Mouse (Mus musculus) adrenal gland, postnatal 36 days (tissue): ENCODE results near the gene C730034F03Rik. TPM values are rescaled to one million over a fixed set of nuclear protein-coding genes. Genes with fewer than 3 reads are reported as not detected.
"Not testable (repeated sequence)": the region's sequence is repeated elsewhere in the genome, so short reads cannot be mapped to it uniquely, and the experiment has no call there.

ENCODE experiments used
- DNase-seq, 2 experiments: peaks; one replicate each; pipeline ENCODE4 v3.0.0; 2021; ENCODE audit warnings: mixed read lengths in 1 of 2
- long read RNA-seq, 2 experiments: library from polyadenylated mRNA; stranded (forward); transcript quantifications; one replicate each; pipeline ENCODE4 v2.0.0; 2021; ENCODE audit warnings: borderline sequencing depth in 2 of 2
- total RNA-seq, 2 experiments: library from RNA; stranded (reverse); gene quantifications; 2 replicates each; pipeline ENCODE4 v1.2.3; 2021

Gene C730034F03Rik
- 1 to 10 TPM; 1.3 to 1.4 TPM for total RNA-seq
- long read RNA-seq, experiment 1, partial matches to known transcripts = 0 of 4 reads
- long read RNA-seq, experiment 1, other reads (novel, unspliced or antisense) = 0 of 4 reads
- long read RNA-seq, experiment 2 = 0 reads

DNA sequence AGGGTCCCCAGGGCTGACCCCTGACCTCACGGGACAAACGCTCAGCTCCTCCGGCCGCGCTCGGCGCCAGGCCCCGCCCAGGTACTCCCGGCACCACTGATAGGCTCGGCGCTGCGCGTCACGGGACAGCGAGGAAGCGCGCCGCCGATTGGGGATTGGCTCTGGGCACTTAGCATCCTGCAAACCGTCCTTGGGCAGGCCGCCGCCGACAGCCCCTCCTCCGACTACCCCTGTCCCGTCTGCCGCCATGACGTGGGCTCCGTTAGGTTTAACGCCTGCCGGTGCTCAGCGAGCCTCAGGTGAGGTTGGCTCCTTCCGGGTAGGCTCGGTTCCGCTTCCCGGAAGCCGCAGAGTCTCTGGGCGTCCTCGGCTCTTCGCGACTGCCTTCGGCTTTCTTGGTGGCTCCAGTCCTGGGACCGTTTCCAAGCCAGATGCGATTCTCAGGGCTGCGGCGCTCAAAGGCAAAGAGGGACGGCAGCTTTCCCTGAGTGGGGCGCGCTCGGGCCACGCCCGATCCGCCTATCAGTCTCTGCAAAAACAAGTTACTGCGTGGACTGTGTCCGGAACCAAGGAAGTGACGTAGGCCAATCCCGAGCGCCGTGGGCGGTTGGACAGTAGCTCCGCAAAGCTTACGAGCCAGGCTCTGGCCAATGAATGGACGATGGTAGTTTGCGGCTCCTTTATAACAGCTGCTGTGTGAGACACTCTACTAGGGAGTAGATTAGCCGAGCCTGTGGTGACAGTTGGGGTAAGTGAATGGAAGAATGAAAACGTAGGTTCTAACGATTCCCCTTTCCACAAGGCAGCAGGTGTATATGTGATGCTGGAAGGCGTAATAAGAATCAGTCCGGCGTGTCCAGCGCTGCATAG is at the start of gene C730034F03Rik, which contains the start of the genes Gm44502 and Chkb:
Gene C730034F03Rik (plus strand): TSS at position 238 of the 870 bp plus-strand sequence.
Gene Gm44502 (minus strand): TSS at position 345 of the 870 bp plus-strand sequence.
Gene Chkb (minus strand): TSS at position 557 of the 870 bp plus-strand sequence.
- peak; percentile 94 to 97 for DNase-seq

- no peak for DNase-seq
Measured at GRCm38 (mm10) chr15:89384617-89385016, 44.8 kb upstream of the C730034F03Rik start, which contains the start of gene Klhdc7b. Gene Klhdc7b (plus strand): TSS chr15:89384917.

DNA sequence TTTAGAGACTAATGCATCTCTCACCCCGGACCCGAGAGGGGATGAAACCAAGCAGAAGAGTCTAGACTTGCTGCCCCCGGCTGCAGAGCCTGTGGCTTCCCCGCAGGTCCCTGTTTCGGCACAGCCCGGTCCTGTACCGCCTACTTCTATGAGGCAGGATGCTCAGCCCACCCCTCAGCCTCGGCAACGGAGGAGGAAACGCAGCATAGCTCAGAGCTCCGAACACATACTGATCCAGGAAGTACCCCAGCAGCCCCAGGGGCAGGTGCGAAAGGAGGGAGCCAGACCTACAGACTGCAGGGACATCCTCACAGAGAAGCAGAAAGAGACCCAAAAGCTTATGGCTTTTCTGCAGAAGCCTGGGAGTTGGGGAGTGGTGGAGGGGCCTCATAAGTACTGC is 42.3 kb upstream of the C730034F03Rik start:
- DNase-seq = no peak

DNA sequence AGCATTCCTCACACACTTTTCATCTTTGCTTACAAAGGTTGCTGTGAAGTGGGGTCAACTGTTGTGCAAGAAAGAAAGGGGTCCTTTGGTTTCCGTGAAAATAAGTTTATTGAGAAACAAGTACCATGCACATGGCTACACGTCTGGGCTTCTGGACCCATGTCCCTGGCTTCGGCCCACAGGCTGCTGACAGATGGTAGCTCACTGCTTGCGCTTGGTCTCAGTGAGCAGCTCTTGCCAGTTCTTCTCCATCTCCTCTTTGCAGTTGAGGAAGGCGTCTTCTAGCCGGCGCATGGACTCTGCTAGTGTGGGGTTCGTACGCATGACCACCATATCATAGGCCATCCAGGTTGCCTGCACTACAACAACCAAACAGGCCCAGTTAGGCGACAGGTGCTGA is 39.3 kb upstream of the C730034F03Rik start:
- DNase-seq = no peak

- no peak for DNase-seq
Measured at GRCm38 (mm10) chr15:89396883-89397282, 32.5 kb upstream of the C730034F03Rik start.

DNA sequence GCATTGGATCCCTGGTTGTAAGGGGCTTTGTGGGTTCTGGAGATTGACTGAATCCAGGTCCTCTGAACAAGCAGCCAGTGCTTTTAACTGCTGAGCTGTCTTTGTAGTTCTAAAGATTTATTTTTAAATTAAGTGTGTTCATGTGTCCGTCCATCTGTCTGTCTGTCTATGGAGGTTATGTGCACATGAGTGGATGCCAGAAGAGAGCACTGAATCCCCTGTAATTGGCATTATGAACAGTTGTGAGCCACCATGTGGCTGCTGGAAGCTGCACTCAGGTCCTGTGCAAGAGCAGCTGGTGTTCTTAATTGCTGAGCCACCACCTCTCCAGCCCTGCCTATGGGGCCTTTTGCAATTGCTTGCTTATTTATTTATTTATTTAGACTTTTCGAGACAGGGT is 31.2 kb upstream of the C730034F03Rik start:
- no peak for DNase-seq

DNA sequence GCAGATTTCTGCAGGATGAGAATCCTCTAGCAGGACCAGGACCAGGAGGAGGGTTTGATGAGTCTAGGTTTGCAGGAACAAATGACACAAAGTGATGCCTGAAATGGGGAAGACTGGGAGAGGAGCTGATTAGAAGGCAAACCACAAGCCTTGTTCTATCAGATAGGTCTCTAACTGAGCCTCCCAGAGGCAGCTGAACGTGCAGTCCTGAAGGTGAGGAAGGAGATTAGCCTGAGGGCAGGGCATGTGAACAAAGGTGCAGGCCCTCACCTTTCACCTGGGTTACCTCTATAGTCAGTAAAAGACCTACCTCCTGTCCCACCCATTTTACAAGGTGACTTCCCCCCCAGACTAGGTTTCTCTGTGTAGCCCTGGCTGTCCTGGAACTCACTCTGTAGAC is 29.7 kb upstream of the C730034F03Rik start:
- no peak for DNase-seq

- no peak for DNase-seq
Measured at GRCm38 (mm10) chr15:89402471-89402870, 26.9 kb upstream of the C730034F03Rik start.

GRCm38 (mm10) chr15:89404831-89405623 is 24.4 kb upstream of the C730034F03Rik start:
- DNase-seq = no peak

- no peak for DNase-seq
Measured at GRCm38 (mm10) chr15:89406691-89407090, 22.7 kb upstream of the C730034F03Rik start.

DNA sequence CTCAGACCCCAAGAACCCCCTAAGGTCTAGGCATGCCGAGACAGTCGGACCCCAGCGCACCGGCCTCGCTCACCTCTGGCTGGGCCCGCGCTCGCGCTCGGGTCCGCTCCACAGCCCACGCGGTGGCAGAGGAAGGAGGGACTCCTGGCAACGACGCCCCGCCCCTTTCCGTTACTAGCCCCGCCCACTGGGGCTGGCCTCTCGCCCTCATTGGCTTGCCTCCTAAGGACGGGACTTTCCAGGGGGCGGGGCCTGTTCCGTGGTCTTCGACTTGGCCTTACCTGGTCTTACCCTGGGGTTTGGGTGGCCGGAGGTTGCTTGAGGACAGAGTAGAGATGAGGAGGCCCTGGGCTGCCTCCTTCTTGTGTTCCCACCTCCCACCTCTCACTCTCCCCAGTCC is 19.3 kb upstream of the C730034F03Rik start, which contains the start of gene Syce3:
Gene Syce3 (minus strand): TSS at position 386 of the 400 bp plus-strand sequence.
- no peak for DNase-seq

- DNase-seq = no peak
Measured at GRCm38 (mm10) chr15:89415282-89415681, 14.1 kb upstream of the C730034F03Rik start.

GRCm38 (mm10) chr15:89421938-89422337 is 7.5 kb upstream of the C730034F03Rik start:
- no peak for DNase-seq

DNA sequence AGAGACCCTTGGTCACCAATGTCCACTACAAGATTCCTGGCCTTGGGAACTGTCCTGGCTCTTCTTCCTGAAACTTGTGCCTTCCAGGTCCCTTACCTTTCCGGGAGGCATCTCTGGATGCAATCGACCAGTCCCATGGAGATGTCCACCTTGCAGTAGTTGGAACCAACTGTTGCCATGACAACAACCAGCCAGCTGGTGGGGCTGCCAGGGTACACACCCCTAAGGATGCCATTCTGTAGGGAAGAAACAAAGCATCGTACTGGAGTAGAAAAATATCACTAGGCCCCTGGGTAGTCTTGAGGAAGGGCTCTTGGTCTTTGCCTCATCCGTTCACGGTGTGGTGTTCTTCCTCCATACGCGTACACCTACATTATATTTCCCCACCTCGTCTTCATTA is 4.8 kb upstream of the C730034F03Rik start:
- DNase-seq = no peak

DNA sequence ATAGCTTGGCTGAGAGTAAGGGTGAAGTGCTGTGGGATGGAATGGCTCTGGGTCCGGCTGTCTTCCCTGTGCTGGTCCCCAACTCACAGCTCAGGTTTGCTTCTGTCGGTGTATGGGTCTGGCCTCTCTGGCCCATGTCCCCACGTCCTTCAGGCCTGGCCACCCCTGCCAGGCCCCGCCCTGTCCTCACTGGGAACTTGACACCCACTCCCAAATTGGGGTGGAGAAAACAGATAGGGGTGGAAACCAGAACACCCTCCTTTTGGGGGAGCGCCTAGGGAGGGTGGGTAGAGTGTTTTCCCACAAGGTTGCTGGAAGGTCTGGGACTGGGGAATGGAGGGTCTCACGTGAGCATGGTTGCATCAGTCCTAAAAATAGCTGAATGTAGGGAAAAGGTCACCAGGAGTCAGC is 3.7 kb upstream of the C730034F03Rik start, which contains the start of gene Cpt1b:
Gene Cpt1b (minus strand): TSS at position 153 of the 411 bp plus-strand sequence.
- DNase-seq = peak in 1 of 2 experiments; percentile 48

GRCm38 (mm10) chr15:89426716-89427115 is 2.7 kb upstream of the C730034F03Rik start:
- DNase-seq = no peak

GRCm38 (mm10) chr15:89428136-89428790 is 1.1 kb upstream of the C730034F03Rik start:
- no peak for DNase-seq

- no peak for DNase-seq
Measured at GRCm38 (mm10) chr15:89428821-89429351, 503 bp upstream of the C730034F03Rik start.

- no peak for DNase-seq
Measured at GRCm38 (mm10) chr15:89430341-89430740, 952 bp downstream of the C730034F03Rik start.

DNA sequence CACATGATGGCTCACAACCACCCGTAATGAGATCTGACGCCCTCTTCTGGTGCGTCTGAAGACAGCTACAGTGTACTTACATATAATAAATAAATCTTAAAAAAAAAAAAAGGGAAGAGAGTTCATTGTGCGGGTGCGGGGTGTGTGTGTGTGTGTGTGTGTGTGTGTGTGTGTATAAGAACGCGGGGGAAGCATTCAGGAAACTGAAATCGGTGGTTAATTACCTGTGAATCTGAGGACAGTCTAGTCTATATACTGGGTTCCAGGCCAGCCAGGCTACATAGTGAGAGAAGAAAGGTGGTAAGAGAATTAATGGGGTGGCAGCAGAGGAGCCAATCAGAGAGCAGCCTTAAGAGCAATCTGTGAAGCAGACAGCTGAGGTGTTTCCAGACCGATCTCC is 1.4 kb downstream of the C730034F03Rik start:
- not testable (repeated sequence) for DNase-seq

DNA sequence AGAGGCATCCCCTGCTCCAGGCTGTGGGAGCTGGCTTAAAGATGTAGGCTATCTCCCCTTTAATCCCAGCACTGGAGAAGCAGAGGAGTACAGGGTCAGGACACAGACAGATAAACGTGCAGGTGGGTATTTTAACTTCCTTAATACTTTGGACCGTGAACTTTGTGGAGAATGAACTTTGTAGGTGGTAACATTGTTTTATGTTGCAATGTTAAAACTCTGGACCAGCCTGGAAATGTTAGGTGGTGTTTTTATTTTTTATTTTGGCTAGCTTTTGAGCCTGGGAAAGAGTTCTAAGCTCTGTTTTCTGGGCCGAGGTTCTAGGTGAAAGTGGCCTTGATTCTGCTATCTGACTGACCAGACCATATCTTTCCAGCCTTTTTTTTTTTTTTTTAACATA is 1.9 kb downstream of the C730034F03Rik start:
- DNase-seq = no peak
